Mouse (Mus musculus) embryonic fibroblast, embryonic 13.5 days (primary cell): ENCODE results near the gene Slc5a12.

Experiments
- CTCF ChIP-seq: IDR thresholded peaks from 2 replicates; pipeline ENCODE4 v1.5.1; 2011; ENCODE audit warnings: mild to moderate bottlenecking, control low read depth, low read length, moderate library complexity, borderline replicate concordance; ENCODE audit not compliant: insufficient read depth
- POLR2A ChIP-seq: IDR thresholded peaks from 2 replicates; pipeline ENCODE4 v1.6.1; 2011; ENCODE audit warnings: low read depth, mild to moderate bottlenecking, control low read depth, low read length, moderate library complexity

DNA sequence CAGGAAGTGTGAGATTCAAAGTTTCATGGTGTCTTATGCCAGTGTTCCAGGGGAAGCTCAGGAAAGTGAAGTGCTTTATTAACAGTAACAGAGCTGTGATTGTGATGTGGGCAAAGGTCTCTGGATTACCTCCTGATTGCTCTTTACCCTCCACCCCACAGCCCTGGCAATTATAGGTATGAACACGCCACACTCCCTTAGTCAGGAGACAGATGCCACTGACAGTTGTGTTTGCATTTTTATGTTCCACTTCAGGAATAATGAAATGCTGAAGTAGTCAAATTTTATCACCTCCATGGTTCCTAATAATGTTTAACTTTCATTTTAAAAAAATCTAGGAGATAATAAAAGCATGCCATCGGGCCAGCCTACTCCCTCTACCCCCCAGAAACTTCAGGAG, at the start of gene Slc5a12:
- TF ChIP-seq CTCF: no peak
- TF ChIP-seq POLR2A: no peak
